Mouse (Mus musculus) myocyte (in vitro differentiated cells): ENCODE measurements at regions not wholly inside any gene's neighbourhood (a gene's known extent, or its start where the extent isn't known, plus 50 kb on each side); places are given as distances from the start of the nearest gene placed in this dataset.

ENCODE experiments used
- MAX ChIP-seq: IDR thresholded peaks from one replicate; pipeline ENCODE4 v1.6.1; 2011; ENCODE audit warnings: low read depth, mild to moderate bottlenecking, control low read depth
- POLR2A ChIP-seq: IDR thresholded peaks from one replicate; pipeline ENCODE4 v1.6.1; 2011; ENCODE audit warnings: low read depth, mild to moderate bottlenecking, control low read depth, moderate library complexity; ENCODE audit not compliant: insufficient read length
- USF1 ChIP-seq: IDR thresholded peaks from one replicate; pipeline ENCODE4 v1.6.1; 2011; ENCODE audit warnings: low read depth, mild to moderate bottlenecking, control low read depth, moderate library complexity

GRCm38 (mm10) chr2:93120386-93120785, 67.0 kb upstream of the Trp53i11 start:
- TF ChIP-seq USF1 (no peak), MAX (no peak), POLR2A (no peak)
